Mouse (Mus musculus): ENCODE measurements around the gene Stk10.

- TF ChIP-seq CTCF (IDR thresholded peaks at IDR 0.05; ENCODE audit: low read depth, low read length) = no peak
- no peak for TF ChIP-seq TAL1 (conservative IDR thresholded peaks at IDR 0.05; ENCODE audit: low read depth, low read length)
- no peak for TF ChIP-seq GATA1 (IDR thresholded peaks at IDR 0.05; ENCODE audit: borderline replicate concordance, low read length)
- TF ChIP-seq GATA2 (IDR thresholded peaks at IDR 0.05; ENCODE audit: borderline replicate concordance, low read depth, low read length) = no peak
- TF ChIP-seq POLR2AphosphoS5 (IDR thresholded peaks at IDR 0.05; ENCODE audit: insufficient replicate concordance, low read depth, low read length) = no peak
Measured at GRCm38 (mm10) chr11:32568637-32569293, 35.7 kb downstream of the Stk10 start.

All from G1E (cell line).